Mouse (Mus musculus) neutrophil, adult 83 days (primary cell): ENCODE results near the gene Tnmd. TPM values are rescaled to one million over a fixed set of nuclear protein-coding genes. Genes with fewer than 3 reads are reported as not detected.

ENCODE experiments used
- total RNA-seq, 2 experiments: library from RNA; stranded (reverse); gene quantifications; one replicate each; pipeline ENCODE4 v1.2.4; 2023

Tnmd gene
- total RNA-seq: not detected

GRCm38 (mm10) chrX:133850680-133851079 is at the start of gene Tnmd:
Gene Tnmd, plus strand, starts transcription at chrX:133850980.

GRCm38 (mm10) chrX:133898014-133898542 is 47.3 kb downstream of the Tnmd start, which contains the start of gene Tspan6:
Gene Tspan6, minus strand, starts transcription at chrX:133898429.

GRCm38 (mm10) chrX:133908261-133908660 is 57.5 kb downstream of the Tnmd start, which contains the start of gene Srpx2:
Gene Srpx2, plus strand, starts transcription at chrX:133908426.

Other genes with a start within 250 kb of the Tnmd start
- not detected for gene Pcdh19, start 162.0 kb upstream of the Tnmd start, total RNA-seq
- gene Tspan6, start 47.4 kb downstream of the Tnmd start, total RNA-seq: under 1 TPM; 0.49 to 0.79 TPM
- gene Srpx2, start 57.4 kb downstream of the Tnmd start, total RNA-seq: not detected
- gene Sytl4, start 130.8 kb downstream of the Tnmd start, total RNA-seq: under 1 TPM; 0.26 to 0.33 TPM
- gene Cstf2, start 208.2 kb downstream of the Tnmd start, total RNA-seq: 10 to 100 TPM; 15.5 to 19.4 TPM